Mouse (Mus musculus): ENCODE data around the gene Gadd45g. TPM values are rescaled to one million over a fixed set of nuclear protein-coding genes. Genes with fewer than 3 reads are reported as not detected.
A peak's percentile ranks its signal among the peaks of the same experiment; 100 is the strongest.

The Gadd45g gene
- polyA plus RNA-seq, 1 experiment from 2014 or later, result 60.1 TPM

DNA sequence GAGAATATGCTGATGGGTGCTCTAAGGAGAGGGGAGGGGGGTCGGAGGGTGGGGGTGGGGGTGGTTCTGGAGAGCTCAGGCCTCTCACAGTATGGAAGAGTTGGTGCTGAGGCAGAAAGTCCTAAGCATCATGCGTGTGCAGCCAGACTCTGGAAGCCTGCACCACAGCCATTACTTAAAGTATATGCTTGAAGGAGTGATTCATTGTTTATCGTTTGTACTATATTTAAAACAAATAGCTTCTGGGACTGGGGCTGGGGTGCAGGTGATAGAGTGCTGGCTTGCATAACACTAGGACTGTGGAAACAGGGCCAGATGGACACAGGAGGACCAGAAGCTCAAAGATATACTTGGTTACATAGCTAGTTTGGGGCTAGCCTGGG, 27.5 kb upstream of the Gadd45g start:
- no peak for ATAC-seq (replicated peaks; ENCODE audit: low FRiP score, low read depth)
- DNase-seq (ENCODE audit: low spot score), result no peak
- Histone ChIP-seq H3K9ac (ENCODE audit: low read depth, low read length) (no peak overlapping the region), H3K9me3 (replicated peaks; ENCODE audit: low read length) (no peaks in the 10 kb centered on the region), H3K4me3 (replicated peaks; ENCODE audit: low read depth, low read length) (no peak overlapping the region), H3K36me3 (ENCODE audit: insufficient read depth, low read length) (no peaks in the 10 kb centered on the region), H3K27ac (no peak overlapping the region), H3K4me1 (replicated peaks; ENCODE audit: insufficient read depth, low read length) (no peaks in the 10 kb centered on the region), H3K4me2 (ENCODE audit: low read length) (no peak overlapping the region), H3K27me3 (ENCODE audit: insufficient read depth, low read length) (no peaks in the 10 kb centered on the region)
- 64% methylated on average over 3 of the region's 3 CpGs for WGBS
- no peak for TF ChIP-seq CTCF (IDR thresholded peaks at IDR 0.05; ENCODE audit: low read depth)

DNA sequence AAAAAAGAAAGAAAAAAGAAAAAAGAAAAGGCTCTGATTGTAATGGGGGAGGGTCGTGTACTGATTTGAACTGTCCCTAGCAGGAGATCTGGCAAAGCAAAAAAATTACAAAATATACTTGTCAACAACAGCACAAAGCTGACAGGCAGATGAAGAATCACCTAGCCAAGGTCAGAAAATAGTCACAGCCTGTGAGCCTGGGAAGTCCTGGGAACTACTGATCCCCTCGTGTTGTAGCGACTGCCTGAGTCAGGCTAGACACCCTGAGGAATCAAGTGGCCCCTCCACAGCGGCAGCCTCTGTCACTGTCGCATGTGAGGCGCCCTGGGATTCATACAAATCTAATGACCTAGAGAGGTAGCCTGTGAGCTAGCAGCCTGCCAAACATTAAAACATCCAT, 27.1 kb upstream of the Gadd45g start:
- no peak overlapping the region for H3K4me2 ChIP-seq (ENCODE audit: low read length)
- peak overlapping the region; percentile 25; the same call in 1 of the 2 replicates for H3K27ac ChIP-seq
- TF ChIP-seq CTCF (IDR thresholded peaks at IDR 0.05; ENCODE audit: low read depth), result no peak
- H3K9ac ChIP-seq (ENCODE audit: low read depth, low read length), result no peak overlapping the region
- no peak for DNase-seq (ENCODE audit: low spot score)
- H3K4me3 ChIP-seq (replicated peaks; ENCODE audit: low read depth, low read length), result no peak overlapping the region
- H3K9me3 ChIP-seq (replicated peaks; ENCODE audit: low read length), result no peaks in the 10 kb centered on the region
- H3K36me3 ChIP-seq (ENCODE audit: insufficient read depth, low read length), result no peaks in the 10 kb centered on the region
- no peaks in the 10 kb centered on the region for H3K4me1 ChIP-seq (replicated peaks; ENCODE audit: insufficient read depth, low read length)
- no peaks in the 10 kb centered on the region for H3K27me3 ChIP-seq (ENCODE audit: insufficient read depth, low read length)
- 75% methylated on average over 6 of the region's 6 CpGs for whole genome bisulfite sequencing
- ATAC-seq (replicated peaks; ENCODE audit: low FRiP score, low read depth), result no peak

DNA sequence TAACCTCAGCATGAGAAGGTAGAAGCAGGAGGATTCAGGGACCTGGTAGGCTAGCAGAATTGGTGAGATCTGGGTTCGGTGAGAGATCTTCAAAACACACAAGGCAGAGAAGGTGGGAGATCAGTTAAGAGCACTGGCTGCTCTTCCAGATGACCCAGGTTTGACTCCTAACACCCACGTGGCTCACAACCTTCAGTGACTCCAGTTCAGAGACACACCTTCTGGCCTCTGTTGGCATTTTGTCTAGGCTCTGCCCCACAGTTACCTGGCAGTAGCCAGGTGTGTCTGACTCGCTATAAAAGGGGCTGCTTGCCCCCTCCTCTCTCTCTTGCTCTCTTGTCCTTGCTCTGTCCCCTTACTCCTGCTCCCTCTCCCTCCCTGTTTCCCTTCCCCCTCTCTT, 24.5 kb upstream of the Gadd45g start:
- ATAC-seq (replicated peaks; ENCODE audit: low FRiP score, low read depth) (no peak), DNase-seq (ENCODE audit: low spot score) (no peak)
- H3K4me2 ChIP-seq (ENCODE audit: low read length), result no peak overlapping the region
- no peaks in the 10 kb centered on the region for H3K9me3 ChIP-seq (replicated peaks; ENCODE audit: low read length)
- TF ChIP-seq CTCF (IDR thresholded peaks at IDR 0.05; ENCODE audit: low read depth), result no peak
- no peak overlapping the region for H3K27ac ChIP-seq
- H3K4me3 ChIP-seq (replicated peaks; ENCODE audit: low read depth, low read length), result no peak overlapping the region
- no peaks in the 10 kb centered on the region for H3K36me3 ChIP-seq (ENCODE audit: insufficient read depth, low read length)
- no peak overlapping the region for H3K9ac ChIP-seq (ENCODE audit: low read depth, low read length)
- H3K4me1 ChIP-seq (replicated peaks; ENCODE audit: insufficient read depth, low read length), result no peaks in the 10 kb centered on the region; the same call in 1 of the 2 replicates
- no peaks in the 10 kb centered on the region for H3K27me3 ChIP-seq (ENCODE audit: insufficient read depth, low read length)
- WGBS, result 54% methylated on average over 3 of the region's 3 CpGs

DNA sequence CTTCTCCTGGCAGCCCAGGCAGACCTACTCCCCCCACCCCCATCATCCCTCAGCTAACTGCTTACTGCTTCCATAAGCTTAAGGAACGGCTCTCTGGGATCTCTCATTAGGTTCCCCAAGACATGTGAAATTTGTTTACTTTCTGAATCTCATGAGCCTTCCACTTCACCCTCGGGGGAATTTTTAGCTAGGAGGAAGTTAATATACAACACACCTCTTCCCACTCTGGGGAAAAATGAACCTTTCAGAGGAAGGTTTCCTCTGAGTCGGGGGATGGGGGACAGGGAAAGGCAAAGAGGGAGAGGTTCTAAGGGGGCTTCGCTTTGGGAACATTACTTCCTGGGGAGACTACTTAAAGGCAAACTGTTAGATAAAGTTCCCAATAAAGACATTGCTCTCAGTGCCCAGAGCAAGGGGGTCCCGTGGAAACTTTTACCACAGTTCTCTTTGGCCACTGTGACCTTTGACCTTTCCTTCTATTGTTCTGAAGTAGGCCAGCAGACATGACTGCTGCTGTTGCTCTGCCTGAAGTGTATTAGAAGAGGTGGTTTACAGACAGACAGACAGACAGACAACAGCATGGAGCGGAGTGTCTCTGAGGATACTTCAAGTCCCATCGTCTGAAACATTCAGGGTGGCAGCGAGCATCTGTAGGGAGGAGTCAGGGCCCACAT, 22.5 kb upstream of the Gadd45g start:
- TF ChIP-seq CTCF (IDR thresholded peaks at IDR 0.05; ENCODE audit: low read depth), result no peak
- WGBS, result 33% methylated on average over 8 of the region's 8 CpGs
- no peaks in the 10 kb centered on the region for H3K9me3 ChIP-seq (replicated peaks; ENCODE audit: low read length)
- no peaks in the 10 kb centered on the region for H3K27me3 ChIP-seq (ENCODE audit: insufficient read depth, low read length)
- peak overlapping the region; percentile 13; the same call in 1 of the 2 replicates for H3K4me2 ChIP-seq (ENCODE audit: low read length)
- peak overlapping the region; percentile 68 for H3K27ac ChIP-seq
- H3K4me1 ChIP-seq (replicated peaks; ENCODE audit: insufficient read depth, low read length), result no peaks in the 10 kb centered on the region; the same call in 1 of the 2 replicates
- no peaks in the 10 kb centered on the region for H3K36me3 ChIP-seq (ENCODE audit: insufficient read depth, low read length)
- DNase-seq (ENCODE audit: low spot score) (peak; percentile 37), ATAC-seq (replicated peaks; ENCODE audit: low FRiP score, low read depth) (0 out of 2 replicates have a peak, but pooled peaks have one; percentile 14)
- H3K4me3 ChIP-seq (replicated peaks; ENCODE audit: low read depth, low read length), result no peak overlapping the region
- no peak overlapping the region for H3K9ac ChIP-seq (ENCODE audit: low read depth, low read length)

DNA sequence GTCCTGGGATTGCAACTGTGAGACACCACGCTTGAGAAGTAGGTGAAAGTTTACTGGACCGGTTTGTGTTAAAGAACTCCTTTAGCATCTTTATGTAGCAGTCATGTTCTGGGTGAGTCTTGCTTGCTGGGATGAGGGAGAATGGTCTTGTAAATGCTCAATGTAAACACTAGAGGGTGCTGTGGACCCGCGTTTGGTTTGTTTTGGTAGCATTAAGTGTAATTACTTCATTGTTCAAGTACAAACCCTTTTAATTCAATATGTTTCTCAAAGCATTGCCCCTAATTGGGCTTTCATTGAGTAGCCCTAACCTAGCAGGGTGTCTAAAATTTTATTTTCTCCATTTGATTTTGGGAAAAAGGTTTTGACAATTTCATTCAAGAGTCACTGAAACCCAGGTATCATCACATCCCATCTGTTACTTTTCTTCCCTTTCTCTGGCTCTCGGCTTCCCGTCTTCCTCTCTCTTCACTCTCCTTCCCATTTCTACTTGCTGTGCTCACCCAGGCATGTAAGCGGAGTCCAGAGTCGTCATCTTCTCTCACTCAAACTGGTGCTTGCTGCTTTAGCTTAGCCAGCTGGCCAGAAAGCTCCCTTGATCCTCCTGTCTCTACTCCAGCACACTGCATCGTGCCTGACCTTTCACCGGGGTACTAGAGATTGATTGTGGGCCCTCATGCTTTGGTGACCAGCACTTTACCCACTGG, 15.6 kb upstream of the Gadd45g start:
- ATAC-seq (replicated peaks; ENCODE audit: low FRiP score, low read depth) (no peak), DNase-seq (ENCODE audit: low spot score) (peak; percentile 82)
- 21% methylated on average over 10 of the region's 10 CpGs for WGBS

DNA sequence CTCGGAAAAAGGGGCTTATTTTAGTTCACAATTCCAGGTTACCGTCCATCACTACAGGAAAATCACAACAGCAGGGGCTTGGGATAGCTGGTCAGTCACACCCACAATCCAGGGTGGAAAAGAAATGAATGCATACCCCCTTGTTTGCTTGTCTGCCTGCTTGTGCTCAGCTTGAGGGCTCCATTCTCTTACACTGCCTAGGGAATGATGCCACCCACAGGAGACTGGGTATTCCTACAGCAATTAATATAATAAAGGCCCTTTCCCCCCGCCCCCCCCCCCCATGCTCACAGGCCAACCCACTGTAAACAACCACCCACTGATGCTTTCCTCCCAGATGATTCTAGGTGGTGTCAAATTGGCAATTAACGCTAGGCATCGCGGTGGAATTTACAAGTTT, 14.0 kb upstream of the Gadd45g start:
- DNase-seq (ENCODE audit: low spot score) (no peak), ATAC-seq (replicated peaks; ENCODE audit: low FRiP score, low read depth) (no peak)
- TF ChIP-seq CTCF (IDR thresholded peaks at IDR 0.05; ENCODE audit: low read depth), result peak; percentile 27; the same call in 1 of the 2 replicates
- H3K9ac ChIP-seq (ENCODE audit: low read depth, low read length), result no peak overlapping the region
- no peaks in the 10 kb centered on the region; the same call in 1 of the 2 replicates for H3K4me1 ChIP-seq (replicated peaks; ENCODE audit: insufficient read depth, low read length)
- H3K36me3 ChIP-seq (ENCODE audit: insufficient read depth, low read length), result no peaks in the 10 kb centered on the region
- no peaks in the 10 kb centered on the region for H3K27me3 ChIP-seq (ENCODE audit: insufficient read depth, low read length)
- WGBS, result 89% methylated on average over 6 of the region's 6 CpGs
- no peak overlapping the region for H3K27ac ChIP-seq
- H3K9me3 ChIP-seq (replicated peaks; ENCODE audit: low read length), result no peaks in the 10 kb centered on the region
- no peak overlapping the region for H3K4me2 ChIP-seq (ENCODE audit: low read length)
- H3K4me3 ChIP-seq (replicated peaks; ENCODE audit: low read depth, low read length), result no peak overlapping the region

More for the DNA sequence above, 15.6 kb upstream of the Gadd45g start:
- Histone ChIP-seq H3K27ac (no peak overlapping the region), H3K9me3 (replicated peaks; ENCODE audit: low read length) (no peaks in the 10 kb centered on the region), H3K4me1 (replicated peaks; ENCODE audit: insufficient read depth, low read length) (no peaks in the 10 kb centered on the region; the same call in 1 of the 2 replicates), H3K27me3 (ENCODE audit: insufficient read depth, low read length) (no peaks in the 10 kb centered on the region), H3K4me3 (replicated peaks; ENCODE audit: low read depth, low read length) (no peak overlapping the region), H3K36me3 (ENCODE audit: insufficient read depth, low read length) (no peaks in the 10 kb centered on the region), H3K9ac (ENCODE audit: low read depth, low read length) (no peak overlapping the region), H3K4me2 (ENCODE audit: low read length) (no peak overlapping the region)
- TF ChIP-seq CTCF (IDR thresholded peaks at IDR 0.05; ENCODE audit: low read depth), result peak; percentile 84
